Mouse (Mus musculus): ENCODE results near the gene Rrp9.

Gene Rrp9

GRCm38 (mm10) chr9:106534975-106535374, 59.2 kb downstream of the Rrp9 start:
- no peak for DNase-seq
